Mouse (Mus musculus) midbrain, embryonic 15.5 days (tissue): ENCODE measurements around the gene Gm11559. TPM values are rescaled to one million over a fixed set of nuclear protein-coding genes. Genes with fewer than 3 reads are reported as not detected.
"Not testable (repeated sequence)": the region's sequence is repeated elsewhere in the genome, so short reads cannot be mapped to it uniquely, and the experiment has no call there.

Experiments
- ATAC-seq: fragments of 200-750 bp; cut with Nextera tagmentation; replicated peaks from 2 replicates; pipeline ENCODE4 v1.8.0; 2017; ENCODE audit warnings: moderate TSS enrichment
- H3K27ac ChIP-seq: fragments of 300-500 bp; sonication (generic); 2 replicates; pipeline ENCODE4 v1.5.1; 2015; ENCODE audit warnings: mild to moderate bottlenecking, inconsistent platforms
- H3K27me3 ChIP-seq: fragments of 300-500 bp; sonication (generic); replicated peaks from 2 replicates; pipeline ENCODE4 v1.6.1; 2015; ENCODE audit warnings: inconsistent platforms
- H3K36me3 ChIP-seq: fragments of 300-500 bp; sonication (generic); replicated peaks from 2 replicates; pipeline ENCODE4 v1.6.1; 2015; ENCODE audit warnings: inconsistent platforms
- H3K4me1 ChIP-seq: fragments of 300-500 bp; sonication (generic); 2 replicates; pipeline ENCODE4 v1.6.1; 2015; ENCODE audit warnings: inconsistent platforms
- H3K4me2 ChIP-seq: fragments of 300-500 bp; sonication (generic); 2 replicates; pipeline ENCODE4 v1.6.1; 2015; ENCODE audit warnings: inconsistent platforms, mild to moderate bottlenecking, moderate library complexity
- H3K4me3 ChIP-seq: fragments of 300-500 bp; sonication (generic); 2 replicates; pipeline ENCODE4 v1.5.1; 2015; ENCODE audit warnings: mild to moderate bottlenecking, inconsistent platforms
- H3K9ac ChIP-seq: fragments of 300-500 bp; sonication (generic); 2 replicates; pipeline ENCODE4 v1.6.1; 2015; ENCODE audit warnings: mild to moderate bottlenecking, inconsistent platforms
- H3K9me3 ChIP-seq: fragments of 300-500 bp; sonication (generic); 2 replicates; pipeline ENCODE4 v1.6.1; 2016; ENCODE audit warnings: inconsistent platforms
- WGBS: fragments of 180-500 bp; shearing (Covaris S2); methylation state at CpG from one replicate; pipeline ENCODE4 v1.1.7; 2015; ENCODE audit warnings: mixed read lengths; 5-methylcytosine and 5-hydroxymethylcytosine counted together
- polyA plus RNA-seq: library from polyadenylated mRNA; unstranded; fragments of >200 nt; fragmentation: Nextera tagmentation; extraction: Ambion mirVana; gene quantifications from 2 replicates; pipeline ENCODE4 v1.2.1, GENCODE M21; 2015

Gene Gm11559
- not detected in 2 replicates for polyA plus RNA-seq

- not testable (repeated sequence) for H3K9ac ChIP-seq, H3K4me3 ChIP-seq, H3K27ac ChIP-seq, H3K4me2 ChIP-seq, H3K9me3 ChIP-seq, H3K4me1 ChIP-seq, ATAC-seq, H3K27me3 ChIP-seq, H3K36me3 ChIP-seq
- WGBS = 73% methylated on average over 1 of the region's 1 CpGs
Measured at GRCm38 (mm10) chr11:99864176-99864575, at the start of gene Gm11559. Gene Gm11559 (plus strand): TSS chr11:99864476.

- H3K4me2 ChIP-seq, H3K4me3 ChIP-seq, H3K9ac ChIP-seq, ATAC-seq, H3K36me3 ChIP-seq, H3K9me3 ChIP-seq, H3K27ac ChIP-seq, H3K4me1 ChIP-seq, H3K27me3 ChIP-seq: not testable (repeated sequence)
- 90% methylated on average over 2 of the region's 2 CpGs for WGBS
Measured at GRCm38 (mm10) chr11:99815566-99815965, 48.7 kb upstream of the Gm11559 start, which contains the start of gene Gm11564. Gene Gm11564 (minus strand): TSS chr11:99815666.

- Histone ChIP-seq H3K4me1 (no peaks in the 10 kb centered on the region), H3K4me2 (no peak within 1 kb of the TSS), H3K4me3 (no peak within 1 kb of the TSS), H3K9ac (no peak within 1 kb of the TSS), H3K27ac (no peak within 1 kb of the TSS), H3K36me3 (no peaks in the 10 kb centered on the region), H3K9me3 (no peaks in the 10 kb centered on the region), H3K27me3 (no peaks in the 10 kb centered on the region)
- no peak for ATAC-seq
- WGBS = 76% methylated on average over 1 of the region's 1 CpGs
Measured at GRCm38 (mm10) chr11:99837966-99838365, 26.3 kb upstream of the Gm11559 start, which contains the start of gene 2300003K06Rik. Gene 2300003K06Rik (minus strand): TSS chr11:99838066.

GRCm38 (mm10) chr11:99842185-99842584, 22.1 kb upstream of the Gm11559 start:
- Histone ChIP-seq H3K9ac (no peak overlapping the region), H3K27me3 (no peaks in the 10 kb centered on the region), H3K27ac (no peak overlapping the region), H3K9me3 (no peaks in the 10 kb centered on the region), H3K4me3 (no peak overlapping the region), H3K4me1 (no peaks in the 10 kb centered on the region), H3K4me2 (no peak overlapping the region), H3K36me3 (no peaks in the 10 kb centered on the region)
- 57% methylated on average over 1 of the region's 1 CpGs for WGBS
- no peak for ATAC-seq

- no peak overlapping the region for H3K4me3 ChIP-seq
- H3K4me1 ChIP-seq = no peaks in the 10 kb centered on the region
- no peak overlapping the region for H3K4me2 ChIP-seq
- H3K9ac ChIP-seq = no peak overlapping the region
- WGBS = 95% methylated on average over 2 of the region's 2 CpGs
- H3K36me3 ChIP-seq = no peaks in the 10 kb centered on the region
- no peak for ATAC-seq
- H3K27ac ChIP-seq = no peak overlapping the region
- H3K27me3 ChIP-seq = no peaks in the 10 kb centered on the region
- H3K9me3 ChIP-seq = no peaks in the 10 kb centered on the region
Measured at GRCm38 (mm10) chr11:99846746-99847145, 17.5 kb upstream of the Gm11559 start.

GRCm38 (mm10) chr11:99851508-99851907, 12.8 kb upstream of the Gm11559 start, which contains the start of gene Krtap4-16:
Gene Krtap4-16 (minus strand): TSS chr11:99851608.
- Histone ChIP-seq H3K4me3 (no peak within 1 kb of the TSS), H3K4me2 (no peak within 1 kb of the TSS), H3K9me3 (no peaks in the 10 kb centered on the region), H3K27me3 (no peaks in the 10 kb centered on the region), H3K27ac (no peak within 1 kb of the TSS), H3K36me3 (no peaks in the 10 kb centered on the region), H3K9ac (no peak within 1 kb of the TSS), H3K4me1 (peaks cover 4% of the 10 kb centered on the region; the same call in 1 of the 2 replicates)
- ATAC-seq = no peak

GRCm38 (mm10) chr11:99854121-99854520, 10.2 kb upstream of the Gm11559 start:
- Histone ChIP-seq H3K9me3 (no peaks in the 10 kb centered on the region), H3K27ac (peak overlapping the region; percentile 2; the same call in 1 of the 2 replicates), H3K4me3 (no peak overlapping the region), H3K27me3 (no peaks in the 10 kb centered on the region), H3K4me1 (peaks cover 4% of the 10 kb centered on the region; the same call in 1 of the 2 replicates), H3K36me3 (no peaks in the 10 kb centered on the region), H3K4me2 (no peak overlapping the region), H3K9ac (no peak overlapping the region)
- 67% methylated on average over 3 of the region's 3 CpGs for WGBS
- ATAC-seq = 0 out of 2 replicates have a peak, but pooled peaks have one; percentile 54

- WGBS = 88% methylated on average over 2 of the region's 2 CpGs
Measured at GRCm38 (mm10) chr11:99857617-99858016, 6.7 kb upstream of the Gm11559 start, which contains the start of gene Gm11568. Gene Gm11568 (plus strand): TSS chr11:99857917.

GRCm38 (mm10) chr11:99858761-99859160, 5.5 kb upstream of the Gm11559 start:
- no peaks in the 10 kb centered on the region for H3K36me3 ChIP-seq
- no peak overlapping the region for H3K4me2 ChIP-seq
- no peak overlapping the region for H3K27ac ChIP-seq
- H3K4me1 ChIP-seq = peaks cover 4% of the 10 kb centered on the region; the same call in 1 of the 2 replicates
- 75% methylated on average over 2 of the region's 2 CpGs for WGBS
- ATAC-seq = no peak
- H3K9ac ChIP-seq = no peak overlapping the region
- no peaks in the 10 kb centered on the region for H3K27me3 ChIP-seq
- H3K9me3 ChIP-seq = no peaks in the 10 kb centered on the region
- no peak overlapping the region for H3K4me3 ChIP-seq

More at GRCm38 (mm10) chr11:99857617-99858016, 6.7 kb upstream of the Gm11559 start, which contains the start of gene Gm11568:
- Histone ChIP-seq H3K36me3 (no peaks in the 10 kb centered on the region), H3K27ac (no peak within 1 kb of the TSS), H3K9me3 (no peaks in the 10 kb centered on the region), H3K4me2 (no peak within 1 kb of the TSS), H3K27me3 (no peaks in the 10 kb centered on the region), H3K4me3 (no peak within 1 kb of the TSS), H3K4me1 (peaks cover 4% of the 10 kb centered on the region; the same call in 1 of the 2 replicates), H3K9ac (no peak within 1 kb of the TSS)
- ATAC-seq = no peak

- H3K4me3 ChIP-seq = not testable (repeated sequence)
Measured at GRCm38 (mm10) chr11:99873089-99873488, 8.8 kb downstream of the Gm11559 start, which contains the start of gene Krtap9-1. Gene Krtap9-1 (plus strand): TSS chr11:99873389.

GRCm38 (mm10) chr11:99878887-99879286, 14.6 kb downstream of the Gm11559 start, which contains the start of gene Gm11567:
Gene Gm11567 (plus strand): TSS chr11:99879187.
- WGBS = 58% methylated on average over 1 of the region's 1 CpGs

More at GRCm38 (mm10) chr11:99873089-99873488, 8.8 kb downstream of the Gm11559 start, which contains the start of gene Krtap9-1:
- not testable (repeated sequence) for H3K27ac ChIP-seq, ATAC-seq, H3K9me3 ChIP-seq, H3K36me3 ChIP-seq, H3K4me2 ChIP-seq, H3K9ac ChIP-seq, H3K4me1 ChIP-seq, H3K27me3 ChIP-seq
- 73% methylated on average over 1 of the region's 1 CpGs for WGBS

GRCm38 (mm10) chr11:99907620-99908019, 43.3 kb downstream of the Gm11559 start, which contains the start of gene Krtap31-1:
Gene Krtap31-1 (plus strand): TSS chr11:99907920.
- 91% methylated on average over 2 of the region's 2 CpGs for WGBS
- Histone ChIP-seq H3K36me3 (no peaks in the 10 kb centered on the region), H3K27ac (no peak within 1 kb of the TSS), H3K27me3 (no peaks in the 10 kb centered on the region), H3K4me2 (no peak within 1 kb of the TSS), H3K4me3 (no peak within 1 kb of the TSS), H3K9me3 (no peaks in the 10 kb centered on the region), H3K4me1 (no peaks in the 10 kb centered on the region), H3K9ac (no peak within 1 kb of the TSS)
- no peak for ATAC-seq

More at GRCm38 (mm10) chr11:99878887-99879286, 14.6 kb downstream of the Gm11559 start, which contains the start of gene Gm11567:
- not testable (repeated sequence) for H3K4me1 ChIP-seq, H3K36me3 ChIP-seq, H3K4me2 ChIP-seq, H3K4me3 ChIP-seq, ATAC-seq, H3K9ac ChIP-seq, H3K27me3 ChIP-seq, H3K9me3 ChIP-seq, H3K27ac ChIP-seq

- Histone ChIP-seq H3K9ac (no peak within 1 kb of the TSS), H3K4me1 (no peaks in the 10 kb centered on the region), H3K27ac (no peak within 1 kb of the TSS), H3K9me3 (no peaks in the 10 kb centered on the region), H3K4me3 (no peak within 1 kb of the TSS), H3K4me2 (no peak within 1 kb of the TSS), H3K27me3 (no peaks in the 10 kb centered on the region), H3K36me3 (no peaks in the 10 kb centered on the region)
- no peak for ATAC-seq
- 89% methylated on average over 3 of the region's 3 CpGs for WGBS
Measured at GRCm38 (mm10) chr11:99914451-99914850, 50.2 kb downstream of the Gm11559 start, which contains the start of gene Gm11565. Gene Gm11565 (plus strand): TSS chr11:99914751.
